Mouse (Mus musculus) heart, adult 9 months (tissue): ENCODE measurements around the gene Zfp607b.

Source experiments
- DNase-seq, 2 experiments: peaks; one replicate each; pipeline ENCODE4 v3.0.0; 2022; ENCODE audit warnings: low spot score in 2 of 2

The Zfp607b gene

DNA sequence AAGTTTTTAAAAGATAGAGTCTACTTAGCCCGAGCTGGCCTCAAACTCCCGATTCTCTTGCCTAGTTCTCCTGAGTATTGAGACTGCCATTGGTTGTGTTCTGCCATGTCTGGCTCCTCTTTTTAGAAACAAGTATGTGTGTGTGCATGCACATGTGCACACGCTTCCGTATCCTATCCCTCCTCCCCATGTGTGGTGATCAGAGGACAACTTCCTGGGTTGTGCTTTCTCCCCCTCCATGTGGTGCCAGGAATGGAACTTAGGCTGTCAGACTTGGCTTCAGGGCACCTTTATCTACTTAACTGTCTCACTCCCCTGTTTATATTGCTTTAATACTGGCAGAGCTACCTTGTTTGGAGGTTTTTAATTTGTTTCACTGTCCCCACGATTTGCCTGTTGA is 3.9 kb upstream of the Zfp607b start:
- no peak for DNase-seq

DNA sequence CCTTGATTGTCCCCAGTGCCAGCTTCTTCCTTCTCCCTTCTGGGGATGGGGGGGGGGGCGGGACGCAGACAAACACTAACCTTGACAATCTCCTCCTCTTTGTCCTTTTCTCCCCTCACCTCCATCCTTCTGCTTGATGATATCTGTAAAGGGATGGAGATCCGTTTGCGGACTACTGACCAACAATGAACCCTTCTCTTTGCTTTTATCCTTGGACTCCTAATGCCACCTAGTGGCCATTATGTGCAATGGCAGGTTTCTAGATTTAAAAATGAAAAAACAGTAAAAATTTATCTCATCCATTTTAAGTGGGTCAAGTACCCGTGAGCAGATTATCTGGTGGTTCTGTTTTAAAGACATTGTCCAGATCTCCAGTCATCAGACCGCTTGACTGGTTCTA is 3.5 kb upstream of the Zfp607b start:
- DNase-seq = peak in 1 of 2 experiments; percentile 20

DNA sequence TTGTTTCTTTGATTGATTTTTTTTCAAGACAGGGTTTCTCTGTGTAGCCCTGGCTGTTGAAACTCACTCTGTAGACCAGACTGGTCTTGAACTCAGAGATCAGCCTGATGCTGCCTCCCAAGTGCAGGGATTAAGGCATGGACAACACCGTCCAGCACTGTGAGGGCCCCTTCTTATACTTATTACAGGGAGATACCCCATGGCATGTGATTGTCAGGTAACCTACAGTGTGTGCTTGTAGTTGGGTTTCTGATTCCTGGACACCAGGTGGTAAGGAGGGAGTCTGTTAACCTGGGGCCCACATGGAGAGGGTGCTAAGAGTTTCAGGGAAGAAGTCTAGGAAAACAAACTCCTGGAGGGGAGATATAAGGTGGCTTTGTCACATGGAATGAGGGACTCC is 2.1 kb upstream of the Zfp607b start:
- DNase-seq = no peak

DNA sequence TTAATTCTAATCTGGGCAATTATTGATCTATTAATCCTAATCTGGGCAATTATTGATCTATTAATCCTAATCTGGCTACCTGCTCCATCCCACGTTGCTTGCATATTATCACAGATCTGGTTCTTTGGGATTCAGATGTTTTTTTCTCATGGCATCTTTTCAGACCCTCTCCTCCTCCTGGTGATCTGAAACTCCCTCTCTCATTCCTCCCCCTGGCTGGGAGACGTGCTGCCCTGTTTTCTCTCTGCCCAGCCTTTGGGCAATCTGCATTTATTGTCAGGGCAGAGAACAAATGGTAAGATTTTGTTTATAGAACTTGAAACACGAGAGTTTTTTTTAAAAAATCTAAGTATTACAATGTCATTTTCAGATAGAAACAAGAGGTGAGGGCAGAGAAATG is 1.3 kb upstream of the Zfp607b start:
- no peak for DNase-seq

DNA sequence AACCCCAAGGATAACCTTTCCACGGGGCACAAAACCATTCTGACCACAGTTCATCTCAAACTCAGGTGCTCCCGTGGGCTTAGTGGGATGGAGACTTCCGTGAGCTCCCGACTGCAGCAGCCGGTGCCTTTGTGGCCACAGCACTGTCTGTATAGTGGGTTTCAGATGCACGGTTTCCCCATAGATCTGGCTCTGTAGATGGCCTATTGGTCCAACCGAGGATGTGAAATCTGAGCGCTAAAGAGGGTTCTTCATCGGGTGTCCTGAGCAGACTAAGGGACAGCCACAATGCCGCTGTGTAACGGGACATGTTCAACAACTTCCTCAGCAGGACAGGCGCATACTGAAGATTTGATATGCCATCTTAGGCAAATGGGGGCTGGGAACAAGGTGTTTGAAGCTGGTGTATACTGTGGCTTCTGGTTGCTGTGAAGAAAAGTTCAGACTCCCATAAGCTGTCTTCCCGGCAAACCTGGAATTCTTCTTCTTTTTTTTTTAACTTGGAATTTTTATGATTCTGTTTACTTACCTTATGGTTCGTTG is 823 bp upstream of the Zfp607b start:
- no peak for DNase-seq

DNA sequence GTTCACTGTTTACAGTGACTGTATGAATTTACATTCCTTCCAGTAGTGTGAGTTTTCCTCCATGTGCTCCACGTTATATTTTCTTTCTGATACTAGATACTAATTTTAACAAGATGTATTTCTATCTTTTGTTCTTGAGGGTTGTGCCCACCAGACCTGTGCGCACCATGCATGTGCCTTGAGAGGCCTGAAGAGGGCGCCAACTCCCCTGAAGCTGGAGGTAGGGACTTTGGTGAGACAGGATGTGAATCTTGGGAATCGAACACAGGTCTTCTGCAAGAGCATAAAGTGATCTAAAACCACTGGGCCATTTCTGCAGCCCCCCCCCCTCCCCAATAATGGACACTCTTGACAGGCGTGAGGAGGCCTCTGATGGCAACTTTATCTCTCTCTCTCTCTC is 1.9 kb downstream of the Zfp607b start:
- no peak for DNase-seq

DNA sequence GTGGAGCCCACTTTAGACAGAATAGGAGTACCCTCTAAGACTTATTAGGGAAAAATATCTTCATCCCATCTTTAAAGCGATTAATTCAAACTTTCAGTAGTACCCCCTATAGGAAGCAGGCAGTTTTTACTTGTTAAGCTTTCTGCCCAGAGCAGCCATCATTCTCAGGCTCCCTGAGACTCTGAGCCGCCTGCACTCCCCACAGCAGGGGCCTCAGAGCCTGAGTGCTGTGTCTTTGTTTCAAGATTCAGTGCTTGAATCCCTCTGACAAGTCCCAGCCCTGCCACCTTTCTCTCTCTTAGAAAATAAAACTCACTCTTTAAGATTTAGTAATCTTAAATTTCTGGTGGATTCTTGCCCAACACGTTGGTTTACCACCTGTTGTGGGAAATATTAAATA is 7.6 kb downstream of the Zfp607b start:
- DNase-seq = no peak

DNA sequence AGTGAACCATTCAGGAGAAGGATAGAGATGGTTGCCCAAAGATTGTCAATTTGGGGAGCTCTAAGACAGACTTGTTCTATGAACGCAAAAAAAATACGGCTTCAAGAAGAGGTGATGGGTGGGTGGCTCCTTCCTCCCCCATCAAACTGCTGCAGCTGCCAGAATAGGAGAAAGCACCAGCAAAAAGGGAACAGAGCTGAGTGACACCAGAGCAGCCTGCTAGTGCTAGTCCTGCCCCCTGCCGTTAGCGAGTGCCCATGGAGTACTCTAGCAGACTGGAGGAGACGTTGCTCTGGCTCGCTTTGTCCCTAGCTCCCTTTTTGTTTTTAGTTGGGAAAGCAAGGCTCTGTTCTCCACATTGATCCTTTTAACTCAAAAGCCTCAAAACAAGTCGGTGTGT is 21.3 kb downstream of the Zfp607b start:
- DNase-seq = no peak

DNA sequence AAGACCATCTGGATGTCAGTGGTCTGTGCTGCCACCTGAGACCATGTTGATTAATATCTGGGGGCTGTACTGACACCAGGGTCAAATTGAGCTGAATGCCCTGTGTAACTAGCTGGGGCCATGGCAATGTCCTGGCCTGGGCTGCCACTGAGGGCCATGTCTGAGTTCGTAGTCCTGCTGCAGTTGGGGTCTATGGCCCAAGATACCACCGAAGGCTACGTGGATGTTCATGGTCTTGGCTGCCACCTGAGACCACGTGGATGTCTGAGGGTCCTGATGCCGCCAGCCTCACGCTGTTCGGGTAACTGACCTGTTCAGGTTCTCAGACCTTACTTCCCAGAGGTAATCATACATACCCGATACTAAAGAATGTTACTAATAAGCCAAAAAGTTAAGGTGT is 32.8 kb downstream of the Zfp607b start:
- DNase-seq = no peak

DNA sequence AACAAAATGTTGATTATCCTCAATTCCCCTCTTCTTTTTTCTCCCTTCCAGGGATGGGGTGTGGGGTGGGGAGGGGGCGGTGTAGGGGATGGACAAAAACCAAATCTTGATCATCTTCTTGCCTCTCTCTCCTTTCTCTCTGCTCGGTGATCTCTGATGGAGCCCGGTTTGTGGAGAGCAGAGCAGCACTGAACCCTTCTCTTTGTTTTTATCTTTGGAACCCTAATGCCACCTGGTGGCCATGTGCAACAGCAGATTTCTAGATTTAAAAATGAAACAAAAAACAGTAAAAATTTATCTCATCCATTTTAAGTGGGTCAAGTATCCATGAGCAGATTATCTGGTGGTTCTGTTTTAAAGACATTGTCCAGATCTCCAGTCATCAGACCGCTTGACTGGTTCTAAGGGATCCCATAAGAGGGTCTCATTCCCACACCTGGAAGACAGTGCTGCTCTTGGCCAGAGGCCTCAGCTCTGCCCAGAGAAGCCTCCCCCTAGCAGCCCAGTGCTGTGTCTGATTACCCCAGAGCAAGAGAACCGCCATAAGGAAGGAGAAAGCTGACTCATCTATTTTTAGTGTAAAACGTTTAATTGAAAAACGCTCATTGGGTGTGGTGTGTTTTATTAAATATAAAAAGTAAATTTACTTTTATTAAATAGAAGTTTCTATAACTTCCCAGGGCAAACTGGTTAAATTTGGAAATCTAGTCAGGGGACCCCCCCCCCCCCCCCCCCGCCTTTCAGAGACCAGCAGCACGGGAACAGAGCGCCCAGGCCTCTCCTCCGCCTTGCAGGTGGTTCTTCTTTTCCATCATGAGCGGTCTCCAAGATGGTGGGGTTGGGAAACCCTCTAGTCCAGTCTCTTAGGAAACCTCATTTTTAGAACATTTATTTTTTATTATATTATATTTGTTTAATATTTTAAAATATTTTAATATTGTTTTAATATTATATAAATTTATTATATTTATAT is 36.7 kb downstream of the Zfp607b start:
- peak; percentile 6 to 11 for DNase-seq

DNA sequence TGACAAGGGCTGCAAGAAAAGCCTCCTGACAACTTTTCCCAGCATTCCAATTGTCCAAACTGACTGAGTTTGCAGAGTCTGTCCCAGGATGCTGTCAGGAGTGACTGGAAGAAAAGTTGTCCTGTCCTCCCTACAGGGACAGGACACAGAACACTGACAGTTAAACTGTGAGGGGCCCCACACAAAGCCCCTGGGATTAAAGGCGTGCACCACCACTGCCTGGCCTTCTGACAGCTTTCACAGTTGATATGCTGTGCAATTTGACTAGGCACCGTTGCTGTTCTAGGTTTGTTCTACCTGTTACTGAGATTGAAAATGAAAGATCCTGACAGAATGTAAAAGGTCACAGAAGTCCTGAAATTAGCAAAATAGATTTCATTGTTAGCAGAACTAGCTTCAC is 38.3 kb downstream of the Zfp607b start:
- no peak for DNase-seq

DNA sequence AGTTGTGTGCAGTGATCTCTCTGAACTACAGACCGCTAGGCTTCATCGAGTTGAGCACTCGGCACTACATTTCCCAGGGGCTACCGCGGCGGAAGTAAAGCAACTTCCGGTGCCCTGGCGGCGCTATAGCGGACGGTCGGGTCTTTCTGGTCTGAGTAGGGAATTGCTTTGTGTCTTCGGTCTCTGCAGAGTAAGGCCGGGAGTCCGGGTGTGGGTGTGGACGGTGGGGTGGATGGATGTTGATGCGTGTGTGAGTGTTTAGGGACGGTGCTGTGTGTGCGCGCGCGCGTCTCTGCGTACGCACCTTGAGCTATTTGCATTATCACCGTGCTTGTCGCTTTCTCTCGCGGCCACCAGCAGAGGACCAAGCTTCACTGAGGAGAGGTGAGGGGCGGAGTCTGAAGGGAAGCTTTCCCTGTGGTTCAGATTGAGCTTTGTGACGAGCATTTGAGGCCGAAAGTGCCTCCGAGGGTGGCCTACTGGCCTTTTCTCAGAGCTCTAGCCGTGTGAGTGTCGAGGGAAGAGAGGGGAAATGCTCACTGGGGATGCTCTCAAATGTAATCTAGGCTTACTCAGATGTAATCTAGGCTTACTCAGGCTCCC is 42.2 kb downstream of the Zfp607b start, which contains the start of gene Zfp60:
Gene Zfp60 (plus strand): TSS at position 109 of the 603 bp plus-strand sequence.
- DNase-seq = peak; percentile 77 to 83

DNA sequence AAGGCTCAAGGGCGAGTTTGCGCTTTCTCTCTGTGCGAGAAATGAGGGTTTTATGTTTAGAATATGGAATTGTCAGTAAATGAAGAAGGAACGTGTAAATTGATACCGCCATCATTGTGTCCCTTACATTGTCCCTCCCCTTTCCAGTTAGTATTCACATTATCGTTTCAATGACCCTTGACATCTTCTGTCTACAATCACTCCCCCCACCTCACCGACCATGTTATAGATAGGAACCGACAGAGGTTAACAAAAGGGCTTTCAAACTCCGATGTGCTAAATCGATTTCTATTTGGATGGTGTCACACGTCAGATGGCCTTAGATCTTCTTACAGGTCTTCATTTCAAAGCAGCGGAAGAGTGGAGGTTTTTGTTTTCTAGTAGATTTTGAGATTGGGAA is 42.8 kb downstream of the Zfp607b start:
- no peak for DNase-seq

DNA sequence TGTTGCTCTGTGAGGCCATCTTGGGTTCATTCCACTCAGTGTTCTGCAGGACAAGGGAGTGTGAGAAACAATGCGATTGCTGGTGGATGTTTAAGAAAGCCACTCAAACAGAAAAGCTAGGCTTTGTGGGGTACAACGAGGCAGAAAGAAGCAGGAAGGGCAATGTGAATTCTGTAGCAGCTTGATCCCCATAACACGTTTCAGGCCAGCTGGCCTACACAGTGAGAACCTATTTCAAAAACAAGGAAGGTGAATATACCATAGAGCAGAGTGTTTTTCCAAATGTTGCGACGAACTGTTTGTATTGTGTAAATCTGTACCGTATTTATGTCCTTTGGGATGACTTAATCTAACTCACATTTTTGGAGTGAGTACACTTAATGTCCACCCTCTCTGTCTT is 43.4 kb downstream of the Zfp607b start:
- no peak for DNase-seq

DNA sequence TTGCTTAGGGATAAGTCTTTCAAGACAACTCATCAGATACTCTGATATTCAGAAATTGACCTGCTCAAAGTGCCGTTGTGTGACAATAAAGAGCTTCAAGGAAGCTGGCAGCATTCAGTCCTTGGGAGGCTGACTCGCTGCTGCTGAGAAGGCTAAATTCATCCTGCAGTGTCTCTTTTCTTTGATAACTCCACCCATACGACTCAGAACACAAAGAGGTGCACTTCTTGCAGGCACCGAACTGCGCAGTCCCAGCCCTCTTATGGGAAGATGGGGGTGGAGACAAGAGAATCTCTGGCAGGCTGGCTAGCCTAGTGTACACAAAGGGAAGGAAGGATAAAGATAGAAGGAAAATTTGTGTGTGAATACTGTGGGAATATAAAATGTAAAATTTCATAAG is 46.3 kb downstream of the Zfp607b start:
- no peak for DNase-seq
